Mouse (Mus musculus): Measurements from ENCODE around the gene Gabrg3. TPM values are rescaled to one million over a fixed set of nuclear protein-coding genes. Genes with fewer than 3 reads are reported as not detected.

Gabrg3 gene
- polyA plus RNA-seq, 1 experiment from 2014 or later, result 0.36 TPM

GRCm38 (mm10) chr7:57363812-57364211 lies 23.2 kb downstream of the Gabrg3 start:
- Histone ChIP-seq H3K4me1 (no peaks in the 10 kb centered on the region; the same call in 1 of the 2 replicates), H3K36me3 (no peaks in the 10 kb centered on the region), H3K4me3 (no peak overlapping the region), H3K4me2 (replicated peaks) (no peak overlapping the region), H3K9me3 (no peaks in the 10 kb centered on the region), H3K27ac (replicated peaks) (no peak overlapping the region), H3K27me3 (no peaks in the 10 kb centered on the region), H3K9ac (replicated peaks) (no peak overlapping the region)
- no peak for ATAC-seq (ENCODE audit: low FRiP score, low read depth)
- 83% methylated on average over 6 of the region's 6 CpGs for WGBS

GRCm38 (mm10) chr7:57357871-57358540 lies 29.0 kb downstream of the Gabrg3 start:
- H3K36me3 ChIP-seq, result no peaks in the 10 kb centered on the region
- H3K9me3 ChIP-seq, result no peaks in the 10 kb centered on the region
- no peak overlapping the region for H3K4me3 ChIP-seq
- H3K9ac ChIP-seq (replicated peaks), result no peak overlapping the region
- 37% methylated on average over 6 of the region's 6 CpGs for WGBS
- no peaks in the 10 kb centered on the region for H3K27me3 ChIP-seq
- H3K4me1 ChIP-seq, result no peaks in the 10 kb centered on the region
- no peak overlapping the region for H3K4me2 ChIP-seq (replicated peaks)
- H3K27ac ChIP-seq (replicated peaks), result no peak overlapping the region
- ATAC-seq (ENCODE audit: low FRiP score, low read depth), result no peak

DNA sequence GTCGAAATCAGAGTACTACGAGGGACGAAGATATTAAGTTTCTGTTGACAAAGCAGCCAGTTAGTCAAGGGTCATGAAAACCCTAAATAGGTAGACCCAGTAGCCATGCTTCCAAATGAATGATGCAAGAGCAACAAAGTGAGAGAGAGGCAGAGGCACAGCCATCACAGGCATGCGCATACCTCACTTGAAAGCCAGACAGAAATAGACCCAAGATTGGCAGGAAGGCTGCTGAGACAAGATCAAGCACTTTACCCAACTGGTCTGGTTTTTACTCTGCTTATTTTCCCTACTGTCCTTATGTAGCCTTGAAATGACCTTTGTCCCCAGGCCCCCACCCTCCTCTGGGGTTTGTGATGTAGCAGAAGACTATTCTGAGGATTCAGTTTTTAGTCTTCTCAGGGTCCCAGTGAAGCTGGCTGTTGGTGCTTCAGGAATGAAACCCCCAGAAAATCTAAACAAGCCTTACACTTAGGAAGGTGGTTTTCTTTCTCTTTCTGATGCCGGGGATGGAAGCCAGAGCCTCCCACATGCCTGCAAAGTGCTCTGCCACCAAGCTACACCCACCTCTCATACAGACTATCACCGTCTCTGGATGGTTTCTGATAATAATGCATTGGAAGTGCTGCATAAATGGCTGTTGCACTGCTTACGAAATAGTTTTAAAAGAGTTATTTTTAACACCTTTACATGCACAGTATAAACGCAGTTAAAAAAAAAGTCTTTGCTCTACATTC lies 30.3 kb downstream of the Gabrg3 start:
- Histone ChIP-seq H3K27me3 (no peaks in the 10 kb centered on the region), H3K4me3 (no peak overlapping the region), H3K9me3 (no peaks in the 10 kb centered on the region), H3K9ac (replicated peaks) (no peak overlapping the region), H3K4me2 (replicated peaks) (no peak overlapping the region), H3K4me1 (no peaks in the 10 kb centered on the region), H3K36me3 (no peaks in the 10 kb centered on the region), H3K27ac (replicated peaks) (no peak overlapping the region)
- no peak for ATAC-seq (ENCODE audit: low FRiP score, low read depth)
- 88% methylated on average over 8 of the region's 8 CpGs for WGBS

DNA sequence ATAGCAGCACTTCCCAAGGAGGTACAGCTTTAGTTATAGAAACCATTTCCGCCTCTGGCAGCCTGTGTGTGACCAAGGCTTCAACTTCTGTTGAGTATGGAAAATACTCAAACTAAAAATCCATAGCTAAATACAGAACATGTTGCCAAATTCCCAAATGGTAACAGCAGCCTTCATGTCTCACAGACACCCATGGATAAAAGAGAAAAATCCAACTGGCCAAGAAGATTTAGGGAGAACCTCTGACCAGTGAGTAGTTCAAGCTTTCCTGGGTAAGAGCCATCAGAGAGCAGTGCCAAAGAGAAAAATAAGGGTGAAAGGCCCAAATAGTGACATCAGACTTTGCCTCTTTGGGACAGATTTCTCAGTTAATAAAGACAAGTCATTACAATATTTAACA lies 38.2 kb downstream of the Gabrg3 start:
- H3K9me3 ChIP-seq, result no peaks in the 10 kb centered on the region
- 93% methylated on average over 1 of the region's 1 CpGs for WGBS
- H3K27me3 ChIP-seq, result no peaks in the 10 kb centered on the region
- H3K36me3 ChIP-seq, result no peaks in the 10 kb centered on the region
- no peaks in the 10 kb centered on the region for H3K4me1 ChIP-seq
- H3K27ac ChIP-seq (replicated peaks), result no peak overlapping the region
- H3K4me3 ChIP-seq, result no peak overlapping the region
- H3K9ac ChIP-seq (replicated peaks), result no peak overlapping the region
- ATAC-seq (ENCODE audit: low FRiP score, low read depth), result no peak
- no peak overlapping the region for H3K4me2 ChIP-seq (replicated peaks)

- H3K27ac ChIP-seq (replicated peaks), result no peak overlapping the region
- H3K36me3 ChIP-seq, result no peaks in the 10 kb centered on the region
- H3K4me3 ChIP-seq, result no peak overlapping the region
- no peak overlapping the region for H3K9ac ChIP-seq (replicated peaks)
- H3K4me2 ChIP-seq (replicated peaks), result no peak overlapping the region
- no peaks in the 10 kb centered on the region for H3K4me1 ChIP-seq
- no peaks in the 10 kb centered on the region for H3K27me3 ChIP-seq
- 69% methylated on average over 8 of the region's 8 CpGs for WGBS
- no peaks in the 10 kb centered on the region for H3K9me3 ChIP-seq
- ATAC-seq (ENCODE audit: low FRiP score, low read depth), result no peak
Observed at GRCm38 (mm10) chr7:57341910-57342309, 45.1 kb downstream of the Gabrg3 start.

GRCm38 (mm10) chr7:57331211-57331610 lies 55.8 kb downstream of the Gabrg3 start:
- Histone ChIP-seq H3K27ac (replicated peaks) (no peak overlapping the region), H3K4me2 (replicated peaks) (no peak overlapping the region), H3K36me3 (no peaks in the 10 kb centered on the region), H3K9ac (replicated peaks) (no peak overlapping the region), H3K4me1 (no peaks in the 10 kb centered on the region), H3K27me3 (no peaks in the 10 kb centered on the region), H3K4me3 (no peak overlapping the region), H3K9me3 (no peaks in the 10 kb centered on the region)
- 80% methylated on average over 3 of the region's 3 CpGs for WGBS
- no peak for ATAC-seq (ENCODE audit: low FRiP score, low read depth)

GRCm38 (mm10) chr7:57330240-57330639 lies 56.7 kb downstream of the Gabrg3 start:
- Histone ChIP-seq H3K9ac (replicated peaks) (no peak overlapping the region), H3K27me3 (no peaks in the 10 kb centered on the region), H3K4me2 (replicated peaks) (no peak overlapping the region), H3K27ac (replicated peaks) (no peak overlapping the region), H3K4me3 (no peak overlapping the region), H3K36me3 (no peaks in the 10 kb centered on the region), H3K4me1 (no peaks in the 10 kb centered on the region), H3K9me3 (no peaks in the 10 kb centered on the region)
- ATAC-seq (ENCODE audit: low FRiP score, low read depth), result no peak
- 86% methylated on average over 4 of the region's 4 CpGs for WGBS

- no peaks in the 10 kb centered on the region for H3K9me3 ChIP-seq
- H3K27ac ChIP-seq (replicated peaks), result no peak overlapping the region
- no peak overlapping the region for H3K4me3 ChIP-seq
- WGBS, result 79% methylated on average over 3 of the region's 3 CpGs
- H3K4me2 ChIP-seq (replicated peaks), result no peak overlapping the region
- no peak overlapping the region for H3K9ac ChIP-seq (replicated peaks)
- H3K36me3 ChIP-seq, result no peaks in the 10 kb centered on the region
- ATAC-seq (ENCODE audit: low FRiP score, low read depth), result no peak
- H3K4me1 ChIP-seq, result no peaks in the 10 kb centered on the region
- H3K27me3 ChIP-seq, result no peaks in the 10 kb centered on the region
Observed at GRCm38 (mm10) chr7:57324473-57324872, 62.5 kb downstream of the Gabrg3 start.

DNA sequence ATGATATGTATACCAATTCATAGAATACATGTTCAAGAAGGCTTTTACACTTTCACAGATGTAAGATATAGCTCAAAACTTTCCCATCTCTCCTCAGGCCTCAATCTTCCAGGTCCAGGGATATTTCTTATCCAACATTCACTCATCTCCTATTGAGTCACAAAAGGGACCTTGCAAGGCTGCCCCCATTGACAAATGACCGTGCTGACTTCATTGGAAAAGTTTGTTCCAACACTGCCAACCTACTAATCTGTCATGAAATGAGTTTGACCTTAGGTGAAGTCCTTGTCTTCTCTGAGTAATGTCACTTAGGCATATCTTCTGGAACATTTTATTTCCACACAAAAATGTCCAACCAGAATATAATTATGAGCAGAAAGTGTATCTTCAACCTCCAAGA lies 64.9 kb downstream of the Gabrg3 start:
- WGBS, result 88% methylated on average over 1 of the region's 1 CpGs

DNA sequence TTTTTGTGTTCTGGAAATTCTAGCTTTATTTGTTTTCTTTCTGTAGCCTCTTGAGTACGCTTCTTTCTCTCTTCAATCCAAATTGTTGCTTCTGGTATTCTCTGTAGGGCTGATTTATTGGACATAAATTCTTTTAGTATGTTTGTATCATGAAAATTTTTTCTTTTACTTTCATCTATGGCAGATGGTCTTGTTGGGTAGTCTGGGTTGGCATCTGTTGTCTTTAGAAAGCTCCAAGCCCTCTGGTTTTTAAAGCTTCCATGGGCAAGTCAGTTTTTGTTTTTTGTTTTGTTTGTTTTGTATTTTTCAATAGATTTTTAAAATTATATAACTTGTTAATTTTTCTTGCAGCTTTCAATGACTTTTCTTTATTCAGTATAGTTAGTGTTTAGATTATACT lies 72.0 kb downstream of the Gabrg3 start:
- no peaks in the 10 kb centered on the region for H3K27me3 ChIP-seq
- H3K9me3 ChIP-seq, result no peaks in the 10 kb centered on the region
- WGBS, result 78% methylated on average over 1 of the region's 1 CpGs
- ATAC-seq (ENCODE audit: low FRiP score, low read depth), result no peak
- H3K27ac ChIP-seq (replicated peaks), result no peak overlapping the region
- H3K9ac ChIP-seq (replicated peaks), result no peak overlapping the region
- no peaks in the 10 kb centered on the region for H3K4me1 ChIP-seq
- no peak overlapping the region for H3K4me2 ChIP-seq (replicated peaks)
- no peak overlapping the region for H3K4me3 ChIP-seq
- H3K36me3 ChIP-seq, result no peaks in the 10 kb centered on the region

More for the DNA sequence above, 64.9 kb downstream of the Gabrg3 start:
- Histone ChIP-seq H3K4me2 (replicated peaks) (no peak overlapping the region), H3K4me1 (no peaks in the 10 kb centered on the region), H3K27ac (replicated peaks) (no peak overlapping the region), H3K9ac (replicated peaks) (no peak overlapping the region), H3K9me3 (no peaks in the 10 kb centered on the region), H3K36me3 (no peaks in the 10 kb centered on the region), H3K4me3 (no peak overlapping the region), H3K27me3 (no peaks in the 10 kb centered on the region)
- no peak for ATAC-seq (ENCODE audit: low FRiP score, low read depth)

GRCm38 (mm10) chr7:57312018-57312417 lies 75.0 kb downstream of the Gabrg3 start:
- no peak overlapping the region for H3K4me3 ChIP-seq
- no peaks in the 10 kb centered on the region for H3K27me3 ChIP-seq
- no peak for ATAC-seq (ENCODE audit: low FRiP score, low read depth)
- H3K4me1 ChIP-seq, result no peaks in the 10 kb centered on the region
- H3K27ac ChIP-seq (replicated peaks), result no peak overlapping the region
- H3K36me3 ChIP-seq, result no peaks in the 10 kb centered on the region
- no peak overlapping the region for H3K4me2 ChIP-seq (replicated peaks)
- H3K9ac ChIP-seq (replicated peaks), result no peak overlapping the region
- H3K9me3 ChIP-seq, result no peaks in the 10 kb centered on the region
- 92% methylated on average over 2 of the region's 2 CpGs for WGBS

DNA sequence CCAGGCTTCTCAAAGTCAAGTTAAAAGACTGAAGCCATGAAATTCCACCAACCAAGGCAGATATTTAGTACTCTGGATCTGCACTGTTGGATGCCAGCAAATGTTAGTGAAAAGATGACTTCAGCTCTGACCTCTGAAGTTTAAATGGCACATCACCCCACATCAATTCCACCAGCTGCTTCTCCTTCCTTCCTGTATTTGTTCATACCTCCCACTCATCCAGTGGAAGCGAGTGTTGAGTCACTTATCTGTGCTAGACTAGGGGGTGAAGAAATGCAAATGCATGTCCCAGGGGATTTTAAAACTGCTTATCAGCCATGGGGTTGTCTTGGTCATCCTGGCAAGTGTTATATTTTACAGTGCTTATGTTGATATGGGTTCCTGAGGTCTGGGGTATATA lies 79.7 kb downstream of the Gabrg3 start:
- Histone ChIP-seq H3K9ac (replicated peaks) (no peak overlapping the region), H3K36me3 (no peaks in the 10 kb centered on the region)

More for the DNA sequence above, 79.7 kb downstream of the Gabrg3 start:
- no peak for ATAC-seq (ENCODE audit: low FRiP score, low read depth)
- Histone ChIP-seq H3K27me3 (no peaks in the 10 kb centered on the region), H3K4me2 (replicated peaks) (no peak overlapping the region), H3K4me3 (no peak overlapping the region), H3K27ac (replicated peaks) (no peak overlapping the region), H3K9me3 (no peaks in the 10 kb centered on the region), H3K4me1 (no peaks in the 10 kb centered on the region)
- 87% methylated on average over 1 of the region's 1 CpGs for WGBS
